Mouse (Mus musculus): ENCODE measurements around the gene Kif3a.

Gene Kif3a

DNA sequence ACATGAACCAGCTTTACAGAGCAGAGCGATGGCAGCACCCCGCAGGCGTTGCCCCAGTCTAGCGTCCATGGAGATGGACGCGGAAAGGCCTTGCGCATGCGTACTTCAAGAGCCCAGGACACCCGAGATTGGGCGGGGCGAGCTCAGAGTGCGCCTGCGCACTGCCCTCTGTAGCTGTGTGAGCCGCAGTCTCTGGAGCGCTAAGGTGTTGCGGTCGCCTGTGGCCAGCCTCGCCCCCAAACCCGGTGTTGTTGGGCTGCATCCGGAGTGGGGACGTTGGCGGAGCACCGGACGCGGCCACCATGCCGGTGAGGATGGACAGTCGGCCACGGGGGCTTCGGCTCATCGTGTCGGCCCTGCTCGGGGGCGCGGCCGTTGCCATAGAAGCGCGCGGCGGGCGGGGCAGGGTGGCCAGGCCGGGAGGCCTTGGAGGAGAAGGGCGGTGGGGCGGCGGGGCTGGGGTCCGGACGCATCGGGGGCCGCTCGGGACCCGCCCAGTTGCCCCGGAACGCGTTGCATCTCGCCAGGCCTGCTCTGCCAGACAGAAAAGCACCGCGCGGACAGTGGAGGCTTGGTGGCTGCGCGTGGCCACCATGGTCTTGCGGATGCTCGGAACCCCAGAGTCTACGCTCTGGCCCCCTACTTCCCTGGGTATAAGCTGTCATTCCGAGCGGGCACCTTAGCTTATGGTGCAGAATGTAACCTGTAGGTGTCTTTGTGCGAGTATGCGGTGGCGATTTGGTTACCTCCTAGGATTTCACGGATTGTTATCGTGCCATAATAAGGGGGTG is at the start of gene Kif3a:
TSS of gene Kif3a (plus strand) at position 156 of the 791 bp plus-strand sequence.
- in situ Hi-C loops (cut with MboI, MseI): no loop called here

- in situ Hi-C loops (cut with MboI, MseI): no loop called here
Observed at GRCm38 (mm10) chr11:53518759-53519158, 48.4 kb upstream of the Kif3a start.

GRCm38 (mm10) chr11:53519207-53520121 is 47.7 kb upstream of the Kif3a start, which contains the start of gene Sept8:
Sept8 (plus strand) TSS chr11:53519257.
- in situ Hi-C loops (cut with MboI, MseI): no loop called here

DNA sequence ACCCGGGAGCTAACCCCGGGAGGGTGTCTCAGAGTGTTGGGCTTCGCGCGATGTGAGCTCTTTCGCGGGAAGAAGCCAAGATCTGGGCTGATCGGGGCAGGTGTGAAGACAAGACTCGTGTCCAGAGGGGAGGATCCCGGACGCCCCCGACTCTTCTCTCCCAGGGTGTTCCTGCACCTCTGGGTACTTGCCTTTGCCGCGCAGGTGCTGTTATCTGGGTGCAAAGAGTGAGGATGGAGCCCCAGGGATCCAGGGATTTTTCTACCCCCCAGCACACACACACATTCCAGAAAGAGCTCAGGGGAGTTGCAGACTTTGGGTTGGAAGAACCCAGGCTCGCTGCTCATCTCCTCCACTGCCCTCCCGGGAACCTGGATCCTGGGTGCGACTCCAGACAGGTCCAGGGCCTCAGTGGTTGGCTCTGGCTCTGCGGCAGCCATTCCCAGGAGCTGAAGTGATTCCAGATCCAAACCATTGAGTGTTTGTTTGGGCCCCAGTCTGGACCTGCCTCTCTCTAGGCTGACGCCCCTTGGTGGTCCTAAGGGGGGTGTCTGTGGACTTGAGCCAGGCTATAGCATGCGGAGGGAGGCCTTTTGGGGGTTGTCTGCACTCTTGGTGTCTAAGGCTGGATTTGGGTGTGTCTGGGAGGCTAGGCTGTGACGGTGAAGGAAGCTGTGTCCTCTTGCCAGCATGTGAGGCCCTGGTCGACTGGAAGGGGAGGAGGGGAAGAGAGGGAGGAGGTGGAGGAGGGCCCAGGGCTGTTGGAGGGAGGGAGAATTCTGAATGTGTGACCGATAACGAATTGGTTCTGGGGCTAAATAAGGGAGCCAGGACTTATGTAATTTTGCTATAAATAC is 46.8 kb upstream of the Kif3a start:
- in situ Hi-C loops (cut with MboI, MseI): no loop called here

- in situ Hi-C loops (cut with MboI, MseI): no loop called here
Observed at GRCm38 (mm10) chr11:53521120-53521820, 45.9 kb upstream of the Kif3a start.

DNA sequence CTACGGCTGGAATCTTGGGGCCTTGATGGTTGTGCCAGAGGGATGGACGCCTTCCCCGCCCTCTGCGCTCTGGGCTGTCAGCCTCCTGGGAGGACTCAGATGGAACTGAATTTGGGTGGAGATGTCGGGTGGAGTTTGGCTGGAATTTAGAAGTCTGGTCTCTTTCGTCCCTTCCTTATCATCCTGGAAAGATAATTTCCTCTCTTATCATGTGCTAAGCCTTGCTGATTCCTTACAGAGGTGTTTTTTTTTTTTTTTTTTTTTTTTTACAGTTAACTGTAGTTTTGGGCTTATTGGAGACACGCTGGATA is 45.4 kb upstream of the Kif3a start:
- in situ Hi-C loops (cut with MboI, MseI): no loop called here

- in situ Hi-C loops (cut with MboI, MseI): no loop called here
Observed at GRCm38 (mm10) chr11:53522362-53522761, 44.8 kb upstream of the Kif3a start.

- in situ Hi-C loops (cut with MboI, MseI): no loop called here
Observed at GRCm38 (mm10) chr11:53522930-53523329, 44.2 kb upstream of the Kif3a start.

DNA sequence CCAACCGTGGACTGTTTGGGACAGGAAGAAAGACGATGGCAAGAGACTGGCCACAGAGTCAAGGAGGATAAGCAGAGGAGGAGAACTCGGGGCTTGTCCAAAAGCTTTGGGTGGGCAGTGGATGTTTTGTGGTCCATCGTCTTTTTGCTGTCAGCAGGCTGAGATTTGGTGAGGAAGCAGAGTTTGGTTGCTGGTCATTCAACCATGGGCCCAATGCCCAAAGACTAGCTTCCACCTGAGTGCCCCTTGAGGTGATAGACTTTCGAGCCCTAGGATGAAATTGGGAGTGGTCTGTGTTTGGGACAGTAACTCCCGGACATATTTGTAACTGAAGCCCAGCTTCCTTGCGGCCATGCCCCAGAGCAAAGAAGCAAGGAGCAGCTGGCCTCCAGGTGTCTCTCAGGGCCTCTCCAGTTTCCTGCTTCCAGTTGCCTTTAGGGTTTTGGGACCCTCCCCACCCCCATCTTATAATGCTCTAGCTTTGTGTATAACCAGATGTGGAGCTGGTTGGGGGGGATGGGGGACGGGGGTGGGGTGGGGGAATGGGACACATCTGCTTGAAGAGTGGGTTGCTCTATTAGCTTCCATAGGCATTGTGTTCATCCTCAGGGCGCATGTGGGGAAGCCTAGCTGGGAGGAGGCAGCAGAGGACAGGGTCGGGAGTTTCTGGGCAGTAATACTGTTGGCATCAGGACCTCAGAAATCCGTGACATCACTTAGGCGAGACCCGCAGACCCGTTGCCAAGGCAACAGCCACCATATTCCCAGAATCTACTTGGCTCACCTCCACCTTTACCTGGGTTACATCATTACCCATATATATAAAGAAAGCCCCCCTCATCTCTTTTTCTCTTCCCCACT is 43.4 kb upstream of the Kif3a start:
- in situ Hi-C loops (cut with MboI, MseI): no loop called here

DNA sequence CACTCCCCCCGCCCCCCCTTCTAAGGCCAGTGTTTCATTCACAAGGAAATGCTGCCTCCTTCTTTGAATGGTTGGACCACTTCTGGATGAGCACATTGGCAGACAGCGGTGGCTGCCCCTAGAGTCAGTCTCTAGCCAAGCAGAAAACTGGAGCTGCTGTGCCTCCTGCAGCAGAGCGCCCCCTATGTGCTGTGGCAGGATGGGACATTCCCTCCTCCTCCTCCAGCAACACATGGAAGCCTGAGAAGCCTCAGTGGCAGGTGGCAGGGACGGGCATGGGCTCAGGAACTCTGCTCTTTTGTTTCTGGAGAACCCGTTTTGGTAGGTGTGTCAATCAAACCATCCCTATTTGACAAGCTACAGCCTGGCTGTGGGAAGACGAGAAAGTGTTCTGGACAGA is 42.3 kb upstream of the Kif3a start:
- in situ Hi-C loops (cut with MboI, MseI): no loop called here

DNA sequence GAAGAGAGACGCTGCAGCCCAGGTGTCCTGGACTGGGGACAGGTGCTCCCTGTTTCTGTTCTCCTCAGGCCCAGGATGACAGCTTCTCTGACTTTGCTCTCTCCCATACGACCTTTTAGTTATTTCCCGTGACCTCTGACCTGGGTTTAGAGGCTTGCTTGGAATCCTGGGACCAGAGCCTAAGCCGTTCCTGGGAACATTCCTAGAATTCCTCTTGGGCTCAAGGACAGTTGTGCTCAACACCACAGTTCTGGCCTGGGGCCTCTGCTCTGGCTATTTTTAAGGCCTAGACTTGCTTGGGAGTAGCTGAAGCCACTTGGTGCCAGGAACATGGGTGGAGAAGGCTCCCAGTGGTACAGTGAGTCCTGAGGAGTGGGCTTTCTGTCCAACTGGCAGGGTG is 41.7 kb upstream of the Kif3a start:
- in situ Hi-C loops (cut with MboI, MseI): no loop called here

DNA sequence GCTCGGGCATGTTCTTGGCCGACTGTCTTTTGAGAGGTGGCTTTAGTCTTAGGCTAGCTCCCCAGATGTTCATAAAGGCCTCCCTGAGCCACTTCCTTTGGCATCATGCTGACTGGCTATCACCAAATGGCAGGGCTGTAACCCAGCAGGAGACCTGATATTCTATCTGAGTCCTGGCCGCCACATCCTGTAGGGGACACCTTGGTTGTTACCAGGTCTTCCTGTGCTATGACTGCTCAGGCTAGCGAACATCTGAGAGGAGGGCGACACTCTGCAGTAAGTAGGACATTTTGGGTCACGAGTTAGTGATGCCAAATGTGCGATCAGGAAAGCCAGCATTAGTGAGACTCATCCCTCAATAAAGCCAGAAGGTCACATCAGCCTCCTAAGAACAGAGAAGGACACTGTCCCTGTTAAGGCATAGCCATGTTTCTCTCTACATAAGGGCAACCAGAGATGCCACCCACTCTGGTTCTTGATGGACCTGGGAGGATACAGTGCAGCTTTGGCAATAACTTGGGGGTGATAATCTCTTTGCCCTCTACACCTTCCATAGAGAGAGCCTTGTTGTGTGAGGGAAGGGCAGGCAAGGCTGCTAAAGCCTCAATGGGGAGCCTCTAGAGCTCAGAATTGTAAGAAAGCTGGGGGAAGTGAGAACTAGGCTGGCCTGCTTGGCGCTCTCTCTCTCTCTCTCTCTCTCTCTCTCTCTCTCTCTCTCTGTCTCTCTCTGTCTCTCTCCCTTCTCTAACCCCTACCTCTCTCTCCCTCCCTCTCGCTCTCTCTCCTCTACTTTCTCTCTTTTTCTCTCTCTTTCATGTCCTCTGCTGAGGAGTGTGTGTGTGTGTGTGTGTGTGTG is 38.6 kb upstream of the Kif3a start:
- in situ Hi-C loops (cut with MboI, MseI): no loop called here

- in situ Hi-C loops (cut with MboI, MseI): no loop called here
Observed at GRCm38 (mm10) chr11:53529253-53529557, 38.0 kb upstream of the Kif3a start.

DNA sequence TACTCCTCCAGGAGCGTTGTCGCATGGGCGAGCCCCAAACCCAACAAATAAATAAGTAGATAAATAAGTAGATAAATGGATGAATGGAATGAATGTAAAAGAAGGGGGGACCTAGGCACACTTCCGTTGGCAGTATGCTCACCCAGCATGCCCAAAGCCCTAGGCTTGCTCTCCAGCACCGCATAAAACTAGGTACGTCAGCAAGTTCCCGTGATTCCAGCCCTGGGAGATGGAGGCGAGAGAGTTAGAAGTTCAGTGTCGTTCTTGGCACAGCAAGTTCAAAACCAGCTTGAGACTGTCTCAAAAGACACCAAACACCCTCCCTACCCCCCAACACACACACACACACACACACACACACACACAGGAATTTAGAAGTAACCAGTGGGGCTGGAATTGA is 37.2 kb upstream of the Kif3a start:
- in situ Hi-C loops (cut with MboI, MseI): no loop called here

DNA sequence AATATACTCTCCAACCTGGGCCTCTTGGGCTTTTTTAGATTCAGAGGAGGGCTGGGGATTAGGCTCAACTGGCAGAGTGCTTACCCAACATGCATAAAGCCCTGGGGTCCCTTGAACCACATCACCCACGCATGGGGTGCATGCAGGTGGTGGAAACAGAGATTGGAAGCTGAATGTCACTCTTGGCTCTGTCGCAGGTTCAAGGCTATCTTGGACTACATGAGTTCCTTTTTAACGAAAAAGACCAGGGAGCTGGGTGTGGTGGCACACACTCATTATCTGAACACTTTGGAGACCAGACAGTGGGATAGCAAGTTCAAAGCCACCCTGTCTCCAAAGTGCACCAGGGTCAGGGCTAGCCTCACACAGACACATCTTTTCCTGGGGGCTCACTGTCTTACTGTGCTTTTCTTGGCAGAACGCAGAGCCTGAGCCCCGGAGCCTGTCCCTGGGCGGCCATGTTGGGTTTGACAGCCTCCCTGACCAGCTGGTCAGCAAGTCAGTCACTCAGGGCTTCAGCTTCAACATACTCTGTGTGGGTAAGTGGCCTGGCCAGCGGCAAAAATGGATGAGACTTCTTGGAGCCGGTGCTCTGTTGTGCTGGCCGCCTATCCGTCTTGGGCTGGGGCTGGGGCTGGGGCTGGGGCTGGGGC is 35.5 kb upstream of the Kif3a start:
- in situ Hi-C loops (cut with MboI, MseI): no loop called here

DNA sequence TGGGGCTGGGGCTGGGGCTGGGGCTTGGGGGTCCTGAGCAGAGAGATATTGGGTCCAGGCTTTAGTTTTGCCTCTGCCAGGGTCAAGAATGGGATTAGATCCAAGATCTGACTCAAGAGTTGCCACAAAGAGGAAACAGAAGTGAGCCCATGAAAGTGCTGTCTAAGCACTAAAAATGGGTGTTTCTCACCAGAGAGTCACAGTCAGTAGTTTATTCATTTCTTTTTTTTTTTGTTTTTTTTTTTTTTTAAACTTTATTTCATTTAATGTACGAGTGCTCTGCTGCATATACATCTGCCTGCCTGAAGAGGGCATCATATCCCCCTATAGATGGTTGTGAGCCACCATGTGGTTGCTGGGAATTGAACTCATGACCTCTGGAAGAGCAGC is 35.0 kb upstream of the Kif3a start:
- in situ Hi-C loops (cut with MboI, MseI): no loop called here

DNA sequence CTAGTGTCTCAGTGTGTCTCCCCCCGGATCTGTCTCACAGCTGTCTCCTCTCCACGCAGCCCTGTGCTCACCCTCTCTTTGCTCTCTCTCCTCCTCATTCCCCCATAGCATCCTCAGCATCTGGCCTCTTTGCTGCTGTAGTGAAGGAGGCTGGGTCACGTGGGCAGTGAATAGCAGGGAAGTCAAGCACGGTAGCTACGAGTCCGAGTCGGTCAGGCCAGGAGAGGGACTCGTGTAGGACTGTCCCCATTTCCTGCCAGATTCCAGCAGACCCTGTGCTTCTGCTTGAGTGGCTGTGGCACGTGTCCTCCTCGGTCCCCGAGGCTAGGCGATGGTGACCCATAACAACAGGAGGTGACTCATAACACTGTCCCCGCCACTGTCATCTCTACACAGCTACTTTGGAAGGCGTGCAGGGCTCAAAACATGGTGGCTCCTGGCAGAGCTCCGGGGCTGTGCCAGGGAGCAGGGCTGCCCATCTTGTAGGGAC is 28.1 kb upstream of the Kif3a start:
- in situ Hi-C loops (cut with MboI, MseI): no loop called here

- in situ Hi-C loops (cut with MboI, MseI): no loop called here
Observed at GRCm38 (mm10) chr11:53540394-53540793, 26.8 kb upstream of the Kif3a start.

DNA sequence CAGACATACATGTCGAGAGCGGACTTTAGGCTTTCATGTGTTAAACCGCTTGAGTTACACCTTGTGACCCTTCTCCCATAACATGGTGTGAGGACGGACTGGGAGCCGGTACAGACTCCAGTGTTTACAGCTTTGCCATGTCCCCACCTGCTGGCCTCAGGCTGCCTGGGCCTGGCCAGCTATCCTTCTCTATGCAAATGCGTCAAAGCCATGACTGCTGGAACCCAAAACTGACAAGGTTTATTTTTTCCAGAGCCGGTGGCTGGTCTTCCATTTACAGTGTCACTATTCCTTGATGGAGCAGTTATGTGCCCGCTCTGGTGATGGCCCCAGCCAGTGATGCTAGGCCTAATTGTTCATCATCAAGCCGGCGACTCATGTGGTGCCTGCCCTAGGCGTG is 26.0 kb upstream of the Kif3a start:
- in situ Hi-C loops (cut with MboI, MseI): no loop called here

All from T-helper 17 cell (primary cell).